Mouse (Mus musculus): ENCODE data around the gene Lypla2.

GRCm38 (mm10) chr4:135961709-135962108 lies 10.7 kb downstream of the Lypla2 start:
- TF ChIP-seq CTCF (IDR thresholded peaks at IDR 0.05; ENCODE audit: low read depth) (no peak), EP300 (IDR thresholded peaks at IDR 0.05; ENCODE audit: low read depth) (no peak)
